Mouse (Mus musculus): ENCODE results near the gene Mbtps2. TPM values are rescaled to one million over a fixed set of nuclear protein-coding genes. Genes with fewer than 3 reads are reported as not detected.

The Mbtps2 gene
- polyA plus RNA-seq, 1 experiment from 2014 or later = 20.3 TPM

Other genes with a start within 250 kb of the Mbtps2 start
- gene Phex, start 183.4 kb downstream of the Mbtps2 start, polyA plus RNA-seq (2016; fragmentation: Nextera tagmentation; extraction: Ambion mirVana) = 0.10 and 0.11 TPM in 2 replicates
- gene Sms, start 106.4 kb downstream of the Mbtps2 start, polyA plus RNA-seq (2016; fragmentation: Nextera tagmentation; extraction: Ambion mirVana) = 67.2 and 84.6 TPM in 2 replicates
- 2.0 and 3.7 TPM in 2 replicates for gene Yy2, start 29.7 kb downstream of the Mbtps2 start, polyA plus RNA-seq (2016; fragmentation: Nextera tagmentation; extraction: Ambion mirVana)
- 807 and 829 TPM in 2 replicates for gene Smpx, start 100.2 kb upstream of the Mbtps2 start, polyA plus RNA-seq (2016; fragmentation: Nextera tagmentation; extraction: Ambion mirVana)
- gene Klhl34, start 219.7 kb upstream of the Mbtps2 start, polyA plus RNA-seq (2016; fragmentation: Nextera tagmentation; extraction: Ambion mirVana) = 0.19 and 0.31 TPM in 2 replicates

Data from heart, embryonic 12.5 days (tissue).